Mouse (Mus musculus) MEL (cell line): ENCODE data around the gene D430041D05Rik. TPM values are rescaled to one million over a fixed set of nuclear protein-coding genes. Genes with fewer than 3 reads are reported as not detected.

ENCODE experiments used
- DNase-seq: peaks from one replicate; pipeline ENCODE4 v3.0.0; 2011; ENCODE audit warnings: low read depth, low spot score
- H3K27ac ChIP-seq: 2 replicates; pipeline ENCODE4 v1.5.1; 2012; ENCODE audit warnings: low read depth, mild to moderate bottlenecking, control low read depth, low read length, moderate library complexity; ENCODE audit not compliant: control insufficient read depth
- H3K27me3 ChIP-seq, 2 experiments: fragments of 150-350 bp in 1 of 2; sonication (generic) in 1 of 2; 2 replicates each; pipeline ENCODE4 v1.6.1; 2012; ENCODE audit warnings: low read length in 2 of 2, mild to moderate bottlenecking in 2 of 2, improper control_type of control experiment in 1 of 2, moderate library complexity in 1 of 2; ENCODE audit not compliant: insufficient read depth in 2 of 2, control insufficient read depth in 1 of 2
- H3K36me3 ChIP-seq, 2 experiments: 2 replicates each; pipeline ENCODE4 v1.6.1; 2012 to 2014; ENCODE audit warnings: low read length in 2 of 2, improper control_type of control experiment in 1 of 2, inconsistent platforms in 1 of 2, mild to moderate bottlenecking in 1 of 2; ENCODE audit not compliant: insufficient read depth in 2 of 2, control insufficient read depth in 1 of 2
- H3K4me1 ChIP-seq, 2 experiments: fragments of 150-350 bp in 1 of 2; sonication (generic) in 1 of 2; 2 replicates each; pipeline ENCODE4 v1.6.1; 2012; ENCODE audit warnings: low read length in 2 of 2, improper control_type of control experiment in 1 of 2, mild to moderate bottlenecking in 1 of 2; ENCODE audit not compliant: insufficient read depth in 2 of 2, control insufficient read depth in 1 of 2
- H3K4me3 ChIP-seq, 2 experiments: fragments of 150-350 bp in 1 of 2; sonication (generic) in 1 of 2; 2 replicates each; pipeline ENCODE4 v1.5.1; 2012; ENCODE audit warnings: low read depth in 2 of 2, low read length in 2 of 2, mild to moderate bottlenecking in 2 of 2, moderate library complexity in 2 of 2, control low read depth in 1 of 2, improper control_type of control experiment in 1 of 2; ENCODE audit not compliant: control insufficient read depth in 1 of 2, insufficient read depth in 1 of 2
- H3K79me2 ChIP-seq: 2 replicates; pipeline ENCODE4 v1.6.1; 2012; ENCODE audit warnings: mild to moderate bottlenecking, low read length, moderate library complexity; ENCODE audit not compliant: control insufficient read depth, poor library complexity, insufficient read depth
- H3K9ac ChIP-seq: 2 replicates; pipeline ENCODE4 v1.6.1; 2012; ENCODE audit warnings: low read depth, mild to moderate bottlenecking, control low read depth, low read length, moderate library complexity; ENCODE audit not compliant: control insufficient read depth, poor library complexity, severe bottlenecking
- H3K9me3 ChIP-seq: fragments of 150-350 bp; sonication (generic); replicated peaks from 2 replicates; pipeline ENCODE4 v1.6.1; 2012; ENCODE audit warnings: mild to moderate bottlenecking, low read length, improper control_type of control experiment, moderate library complexity; ENCODE audit not compliant: insufficient read depth
- BHLHE40 ChIP-seq: IDR thresholded peaks from 2 replicates; pipeline ENCODE4 v1.6.1; 2012; ENCODE audit warnings: low read depth, mild to moderate bottlenecking, inconsistent platforms, low read length, improper control_type of control experiment, borderline replicate concordance
- CHD1 ChIP-seq: IDR thresholded peaks from 2 replicates; pipeline ENCODE4 v1.6.1; 2012; ENCODE audit warnings: low read depth, mild to moderate bottlenecking, inconsistent platforms, low read length, improper control_type of control experiment
- CTCF ChIP-seq, 3 experiments: IDR thresholded peaks in 2 of 3; conservative IDR thresholded peaks in 1 of 3; 2 replicates each; pipeline ENCODE4 v1.5.1; 2011 to 2012; ENCODE audit warnings: low read length in 3 of 3, low read depth in 2 of 3, mild to moderate bottlenecking in 2 of 3, improper control_type of control experiment in 1 of 3, inconsistent platforms in 1 of 3, mixed read lengths in 1 of 3, moderate library complexity in 1 of 3; ENCODE audit not compliant: control insufficient read depth in 1 of 3, insufficient read depth in 1 of 3, poor library complexity in 1 of 3, severe bottlenecking in 1 of 3
- ELF1 ChIP-seq: IDR thresholded peaks from 2 replicates; pipeline ENCODE4 v1.6.1; 2014; ENCODE audit warnings: low read depth, mild to moderate bottlenecking, inconsistent platforms, low read length, improper control_type of control experiment, moderate library complexity
- EP300 ChIP-seq, 2 experiments: IDR thresholded peaks; 2 replicates each; pipeline ENCODE4 v1.6.1; 2011; ENCODE audit warnings: improper control_type of control experiment in 2 of 2, low read length in 2 of 2, low read depth in 1 of 2, mild to moderate bottlenecking in 1 of 2
- ETS1 ChIP-seq: IDR thresholded peaks from 2 replicates; pipeline ENCODE4 v1.6.1; 2012; ENCODE audit warnings: low read depth, mild to moderate bottlenecking, inconsistent platforms, low read length, improper control_type of control experiment, moderate library complexity
- GATA1 ChIP-seq: IDR thresholded peaks from 2 replicates; pipeline ENCODE4 v1.6.1; 2011; ENCODE audit warnings: low read depth, low read length, improper control_type of control experiment
- JUND ChIP-seq: IDR thresholded peaks from 2 replicates; pipeline ENCODE4 v1.6.1; 2011; ENCODE audit warnings: low read depth, mild to moderate bottlenecking, improper control_type of control experiment, low read length
- MAFK ChIP-seq: IDR thresholded peaks from 2 replicates; pipeline ENCODE4 v1.6.1; 2011; ENCODE audit warnings: low read depth, mild to moderate bottlenecking, low read length, improper control_type of control experiment, borderline replicate concordance
- MAX ChIP-seq: IDR thresholded peaks from 2 replicates; pipeline ENCODE4 v1.6.1; 2011; ENCODE audit warnings: low read length, improper control_type of control experiment
- MAZ ChIP-seq: IDR thresholded peaks from 2 replicates; pipeline ENCODE4 v1.6.1; 2012; ENCODE audit warnings: low read depth, mild to moderate bottlenecking, inconsistent platforms, low read length, improper control_type of control experiment
- MYB ChIP-seq: IDR thresholded peaks from 2 replicates; pipeline ENCODE4 v1.6.1; 2011; ENCODE audit warnings: mild to moderate bottlenecking, low read depth, low read length, improper control_type of control experiment
- MYC ChIP-seq: IDR thresholded peaks from 2 replicates; pipeline ENCODE4 v1.6.1; 2011; ENCODE audit warnings: low read depth, mild to moderate bottlenecking, low read length, improper control_type of control experiment, moderate library complexity
- NELFE ChIP-seq: IDR thresholded peaks from 2 replicates; pipeline ENCODE4 v1.6.1; 2011; ENCODE audit warnings: low read depth, low read length, improper control_type of control experiment
- POLR2A ChIP-seq, 2 experiments: IDR thresholded peaks; 2 replicates each; pipeline ENCODE4 v1.6.1; 2011 to 2012; ENCODE audit warnings: low read length in 2 of 2, mild to moderate bottlenecking in 2 of 2, control low read depth in 1 of 2, improper control_type of control experiment in 1 of 2, low read depth in 1 of 2, moderate library complexity in 1 of 2; ENCODE audit not compliant: control insufficient read depth in 1 of 2, insufficient read depth in 1 of 2, poor library complexity in 1 of 2
- RAD21 ChIP-seq: IDR thresholded peaks from 2 replicates; pipeline ENCODE4 v1.6.1; 2011; ENCODE audit warnings: mild to moderate bottlenecking, low read depth, low read length, improper control_type of control experiment
- RCOR1 ChIP-seq: IDR thresholded peaks from 2 replicates; pipeline ENCODE4 v1.6.1; 2012; ENCODE audit warnings: low read depth, mild to moderate bottlenecking, inconsistent platforms, low read length, improper control_type of control experiment
- SIN3A ChIP-seq: IDR thresholded peaks from 2 replicates; pipeline ENCODE4 v1.6.1; 2012; ENCODE audit warnings: low read length, improper control_type of control experiment, inconsistent platforms
- TAL1 ChIP-seq: IDR thresholded peaks from 2 replicates; pipeline ENCODE4 v1.6.1; 2012; ENCODE audit warnings: mild to moderate bottlenecking, inconsistent platforms, low read length, moderate library complexity, mixed read lengths
- TBP ChIP-seq: IDR thresholded peaks from 2 replicates; pipeline ENCODE4 v1.8.0; 2011; ENCODE audit warnings: low read depth, low read length, improper control_type of control experiment
- TCF12 ChIP-seq: IDR thresholded peaks from 2 replicates; pipeline ENCODE4 v1.6.1; 2014; ENCODE audit warnings: low read depth, mild to moderate bottlenecking, inconsistent platforms, low read length, improper control_type of control experiment, moderate library complexity
- UBTF ChIP-seq: IDR thresholded peaks from 2 replicates; pipeline ENCODE4 v1.6.1; 2012; ENCODE audit warnings: low read depth, mild to moderate bottlenecking, inconsistent platforms, low read length, improper control_type of control experiment, moderate library complexity, borderline replicate concordance; ENCODE audit not compliant: insufficient read depth
- USF1 ChIP-seq: IDR thresholded peaks from 2 replicates; pipeline ENCODE4 v1.6.1; 2014; ENCODE audit warnings: low read depth, mild to moderate bottlenecking, inconsistent platforms, low read length, improper control_type of control experiment, moderate library complexity
- ZKSCAN1 ChIP-seq: IDR thresholded peaks from 2 replicates; pipeline ENCODE4 v1.6.1; 2012; ENCODE audit warnings: low read depth, mild to moderate bottlenecking, inconsistent platforms, low read length, improper control_type of control experiment, moderate library complexity
- ZNF384 ChIP-seq: IDR thresholded peaks from 2 replicates; pipeline ENCODE4 v1.6.1; 2012; ENCODE audit warnings: low read depth, mild to moderate bottlenecking, inconsistent platforms, low read length, improper control_type of control experiment
- polyA plus RNA-seq, 2 experiments: library from polyadenylated mRNA; stranded (reverse) in 1 of 2; unstranded in 1 of 2; fragments of >175 nt in 1 of 2; fragments of >200 nt in 1 of 2; gene quantifications; 2 replicates each; pipeline versions ENCODE4 v1.2.1 to v1.2.4; 2012; ENCODE audit warnings: low replicate concordance in 2 of 2, low read depth in 1 of 2; ENCODE audit not compliant: insufficient read length in 2 of 2, insufficient read depth in 1 of 2, missing spikeins in 1 of 2
- total RNA-seq: library from RNA; depleted of rRNA; stranded (reverse); fragments of 300-350 nt; gene quantifications from 2 replicates; pipeline ENCODE4 v1.2.3, GENCODE M21; 2012

Gene D430041D05Rik
- total and polyA plus RNA-seq, 3 experiments = 0.46 to 1.1 TPM; not detected in 1

- no peak overlapping the region for H3K9ac ChIP-seq
- no peak for DNase-seq
- H3K4me3 ChIP-seq = no peak overlapping the region
- no peaks in the 10 kb centered on the region for H3K4me1 ChIP-seq
- no peaks in the 10 kb centered on the region for H3K36me3 ChIP-seq
- H3K79me2 ChIP-seq = no peaks in the 10 kb centered on the region
- TF ChIP-seq CHD1 (no peak), EP300 (IDR thresholded peaks at IDR 0.05; ENCODE audit: low read depth in 1 of 2, low read length in 2 of 2) (no peak), MAFK (no peak), NELFE (no peak), ZKSCAN1 (no peak), MYC (no peak), MAZ (no peak), ETS1 (no peak), RCOR1 (no peak), TAL1 (no peak), POLR2A (IDR thresholded peaks at IDR 0.05; ENCODE audit: control insufficient read depth in 1 of 2, insufficient read depth in 1 of 2, low read depth in 1 of 2, low read length in 2 of 2, poor library complexity in 1 of 2) (no peak), RAD21 (no peak), TBP (no peak)
- H3K27me3 ChIP-seq = peaks cover 6 to 7% of the 10 kb centered on the region in 2 experiments; a peak in 3 of 4 replicates
- H3K27ac ChIP-seq = no peak overlapping the region
- no peaks in the 10 kb centered on the region for H3K9me3 ChIP-seq
These were observed 677 bp downstream of the D430041D05Rik start for GRCm38 (mm10) chr2:104409851-104410821.

GRCm38 (mm10) chr2:104408351-104408750 lies 2.5 kb downstream of the D430041D05Rik start:
- H3K27ac ChIP-seq = no peak overlapping the region
- no peak for DNase-seq
- no peaks in the 10 kb centered on the region for H3K4me1 ChIP-seq
- H3K27me3 ChIP-seq = peaks cover 9% of the 10 kb centered on the region in 2 experiments; a peak in 3 of 4 replicates
- no peaks in the 10 kb centered on the region for H3K9me3 ChIP-seq
- TF ChIP-seq ZKSCAN1 = no peak
- TF ChIP-seq TCF12 = no peak
- TF ChIP-seq ELF1 = no peak
- TF ChIP-seq ZNF384 = no peak
- no peak for TF ChIP-seq MAX
- TF ChIP-seq TAL1 = no peak
- no peak for TF ChIP-seq CTCF (IDR thresholded peaks at IDR 0.05 in 2 of 3, conservative IDR thresholded peaks at IDR 0.05 in 1 of 3; ENCODE audit: control insufficient read depth in 1 of 3, insufficient read depth in 1 of 3, low read depth in 2 of 3, low read length in 3 of 3, poor library complexity in 1 of 3, severe bottlenecking in 1 of 3)
- TF ChIP-seq POLR2A (IDR thresholded peaks at IDR 0.05; ENCODE audit: control insufficient read depth in 1 of 2, insufficient read depth in 1 of 2, low read depth in 1 of 2, low read length in 2 of 2, poor library complexity in 1 of 2) = no peak
- TF ChIP-seq SIN3A = no peak
- no peak for TF ChIP-seq MYC
- TF ChIP-seq UBTF = no peak
- no peak for TF ChIP-seq BHLHE40
- no peak for TF ChIP-seq GATA1
- TF ChIP-seq MYB = no peak
- no peak for TF ChIP-seq MAZ
- no peak for TF ChIP-seq USF1
- TF ChIP-seq JUND = no peak
- no peak for TF ChIP-seq RAD21
- TF ChIP-seq, all 39 proteins: peak for 0
- H3K79me2 ChIP-seq = no peaks in the 10 kb centered on the region
- H3K36me3 ChIP-seq = no peaks in the 10 kb centered on the region
- no peak overlapping the region for H3K4me3 ChIP-seq
- H3K9ac ChIP-seq = no peak overlapping the region
